Mouse (Mus musculus): ENCODE measurements around the gene Gstp3. TPM values are rescaled to one million over a fixed set of nuclear protein-coding genes. Genes with fewer than 3 reads are reported as not detected.

Gene Gstp3
- total and polyA plus RNA-seq, 2 experiments from 2014 or later: not detected

- H3K36me3 ChIP-seq (replicated peaks; ENCODE audit: control insufficient read depth, insufficient read depth, low read length): 0 out of 2 replicates have a peak, but pooled peaks cover 6% of the 10 kb centered on the region
- no peak overlapping the region for H3K4me2 ChIP-seq (ENCODE audit: low read depth, low read length)
- H3K27ac ChIP-seq (ENCODE audit: low read depth): no peak overlapping the region
- peaks cover 8% of the 10 kb centered on the region for H3K4me1 ChIP-seq (ENCODE audit: control insufficient read depth, insufficient read depth)
- DNase-seq (ENCODE audit: low spot score) (no peak), ATAC-seq (ENCODE audit: insufficient read depth, low read depth) (no peak)
- WGBS: 73% methylated on average over 12 of the region's 12 CpGs
- no peak overlapping the region for H3K4me3 ChIP-seq (ENCODE audit: low read depth, low read length)
- TF ChIP-seq CTCF (IDR thresholded peaks at IDR 0.05; ENCODE audit: low read depth) (no peak), EP300 (IDR thresholded peaks at IDR 0.05; ENCODE audit: low read depth) (no peak)
- H3K27me3 ChIP-seq (ENCODE audit: control insufficient read depth, insufficient read depth, low read length): no peaks in the 10 kb centered on the region
- H3K9ac ChIP-seq (replicated peaks; ENCODE audit: low read depth, low read length): no peak overlapping the region
- no peaks in the 10 kb centered on the region for H3K9me3 ChIP-seq (replicated peaks; ENCODE audit: control insufficient read depth, low read length)
These were observed 22.9 kb downstream of the Gstp3 start for GRCm38 (mm10) chr19:4036327-4037045.

DNA sequence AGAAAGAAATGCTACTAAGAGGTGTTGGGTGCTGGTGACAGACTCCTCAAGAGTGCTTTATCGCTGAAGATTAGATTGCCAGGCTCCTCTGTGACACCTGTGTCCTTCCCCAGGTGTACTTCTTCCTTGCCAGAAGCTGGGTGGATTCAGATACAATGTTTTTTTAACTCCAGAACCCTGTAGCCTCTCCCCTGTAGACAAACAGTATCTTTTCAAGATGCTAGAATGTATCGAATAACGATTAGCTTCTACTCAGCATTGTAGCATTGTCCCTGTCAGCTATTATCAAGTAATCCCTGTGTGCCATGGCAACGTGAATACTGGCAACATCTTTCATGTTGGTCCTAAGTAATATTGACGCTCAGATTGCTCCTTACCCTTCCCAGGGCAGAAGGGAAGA is 25.6 kb downstream of the Gstp3 start:
- Histone ChIP-seq H3K4me1 (ENCODE audit: control insufficient read depth, insufficient read depth) (peaks cover 8% of the 10 kb centered on the region), H3K9ac (replicated peaks; ENCODE audit: low read depth, low read length) (no peak overlapping the region), H3K27me3 (ENCODE audit: control insufficient read depth, insufficient read depth, low read length) (no peaks in the 10 kb centered on the region), H3K36me3 (replicated peaks; ENCODE audit: control insufficient read depth, insufficient read depth, low read length) (0 out of 2 replicates have a peak, but pooled peaks cover 6% of the 10 kb centered on the region), H3K4me3 (ENCODE audit: low read depth, low read length) (no peak overlapping the region), H3K4me2 (ENCODE audit: low read depth, low read length) (no peak overlapping the region), H3K27ac (ENCODE audit: low read depth) (no peak overlapping the region), H3K9me3 (replicated peaks; ENCODE audit: control insufficient read depth, low read length) (no peaks in the 10 kb centered on the region)
- DNase-seq (ENCODE audit: low spot score) (no peak), ATAC-seq (ENCODE audit: insufficient read depth, low read depth) (no peak)
- 64% methylated on average over 5 of the region's 5 CpGs for WGBS
- TF ChIP-seq CTCF (IDR thresholded peaks at IDR 0.05; ENCODE audit: low read depth) (no peak), EP300 (IDR thresholded peaks at IDR 0.05; ENCODE audit: low read depth) (no peak)

DNA sequence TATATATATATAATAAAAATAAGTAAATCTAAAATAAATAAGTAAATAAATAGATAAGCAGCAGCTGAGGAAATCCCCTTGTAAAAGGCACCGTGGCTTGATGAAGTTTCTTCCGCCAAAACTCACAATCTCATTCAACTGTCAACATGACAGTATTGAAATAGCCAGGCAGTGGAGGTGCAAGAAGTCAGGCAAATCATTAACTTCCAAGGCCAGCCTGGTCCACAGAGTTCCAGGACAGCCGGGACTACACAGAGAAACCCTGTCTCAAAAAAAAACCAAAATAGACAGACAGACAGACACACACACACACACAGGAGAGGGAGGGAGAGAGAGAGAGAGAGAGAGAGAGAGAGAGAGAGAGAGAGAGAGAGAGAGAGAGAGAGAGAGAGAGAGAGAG is 26.1 kb downstream of the Gstp3 start:
- WGBS: 65% methylated on average over 3 of the region's 3 CpGs
- Histone ChIP-seq H3K9me3 (replicated peaks; ENCODE audit: control insufficient read depth, low read length) (no peaks in the 10 kb centered on the region), H3K4me2 (ENCODE audit: low read depth, low read length) (no peak overlapping the region), H3K9ac (replicated peaks; ENCODE audit: low read depth, low read length) (no peak overlapping the region), H3K36me3 (replicated peaks; ENCODE audit: control insufficient read depth, insufficient read depth, low read length) (0 out of 2 replicates have a peak, but pooled peaks cover 6% of the 10 kb centered on the region), H3K4me3 (ENCODE audit: low read depth, low read length) (no peak overlapping the region), H3K27ac (ENCODE audit: low read depth) (no peak overlapping the region), H3K27me3 (ENCODE audit: control insufficient read depth, insufficient read depth, low read length) (no peaks in the 10 kb centered on the region), H3K4me1 (ENCODE audit: control insufficient read depth, insufficient read depth) (peaks cover 6% of the 10 kb centered on the region)
- ATAC-seq (ENCODE audit: insufficient read depth, low read depth): no peak
- no peak for DNase-seq (ENCODE audit: low spot score)
- no peak for TF ChIP-seq EP300 (IDR thresholded peaks at IDR 0.05; ENCODE audit: low read depth)
- no peak for TF ChIP-seq CTCF (IDR thresholded peaks at IDR 0.05; ENCODE audit: low read depth)

DNA sequence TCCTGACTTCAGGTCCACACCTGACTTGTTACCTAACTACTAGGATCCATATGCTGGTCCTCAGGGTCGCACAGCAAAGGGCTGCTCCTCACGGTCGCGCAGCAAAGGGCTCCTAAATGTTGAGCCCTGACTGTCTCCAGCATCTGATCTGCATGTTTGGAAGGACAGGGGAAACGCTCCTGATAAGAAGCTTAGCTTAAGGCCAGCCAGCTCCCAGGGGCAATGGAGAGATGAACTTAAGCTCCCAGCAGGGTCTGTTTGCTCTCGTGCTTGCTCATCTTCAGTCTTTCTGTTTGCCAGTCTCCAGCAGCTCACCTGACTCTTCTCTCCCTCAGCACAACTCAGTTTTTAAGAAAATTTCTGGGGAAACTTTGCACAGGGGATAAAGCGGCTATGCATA is 26.7 kb downstream of the Gstp3 start:
- H3K9ac ChIP-seq (replicated peaks; ENCODE audit: low read depth, low read length): no peak overlapping the region
- H3K4me3 ChIP-seq (ENCODE audit: low read depth, low read length): no peak overlapping the region
- H3K4me2 ChIP-seq (ENCODE audit: low read depth, low read length): no peak overlapping the region
- DNase-seq (ENCODE audit: low spot score): peak; percentile 3
- WGBS: 46% methylated on average over 7 of the region's 7 CpGs
- TF ChIP-seq EP300 (IDR thresholded peaks at IDR 0.05; ENCODE audit: low read depth) (no peak), CTCF (IDR thresholded peaks at IDR 0.05; ENCODE audit: low read depth) (no peak)
- no peaks in the 10 kb centered on the region for H3K27me3 ChIP-seq (ENCODE audit: control insufficient read depth, insufficient read depth, low read length)
- H3K4me1 ChIP-seq (ENCODE audit: control insufficient read depth, insufficient read depth): peaks cover 4% of the 10 kb centered on the region
- ATAC-seq (ENCODE audit: insufficient read depth, low read depth): no peak
- no peaks in the 10 kb centered on the region for H3K9me3 ChIP-seq (replicated peaks; ENCODE audit: control insufficient read depth, low read length)
- 0 out of 2 replicates have a peak, but pooled peaks cover 6% of the 10 kb centered on the region for H3K36me3 ChIP-seq (replicated peaks; ENCODE audit: control insufficient read depth, insufficient read depth, low read length)
- no peak overlapping the region for H3K27ac ChIP-seq (ENCODE audit: low read depth)

GRCm38 (mm10) chr19:4027576-4027975 is 31.8 kb downstream of the Gstp3 start:
- ATAC-seq (ENCODE audit: insufficient read depth, low read depth) (no peak), DNase-seq (ENCODE audit: low spot score) (no peak)
- Histone ChIP-seq H3K27me3 (ENCODE audit: control insufficient read depth, insufficient read depth, low read length) (no peaks in the 10 kb centered on the region), H3K9ac (replicated peaks; ENCODE audit: low read depth, low read length) (no peak overlapping the region), H3K4me1 (ENCODE audit: control insufficient read depth, insufficient read depth) (no peaks in the 10 kb centered on the region), H3K27ac (ENCODE audit: low read depth) (no peak overlapping the region), H3K4me3 (ENCODE audit: low read depth, low read length) (no peak overlapping the region), H3K4me2 (ENCODE audit: low read depth, low read length) (no peak overlapping the region), H3K36me3 (replicated peaks; ENCODE audit: control insufficient read depth, insufficient read depth, low read length) (no peaks in the 10 kb centered on the region), H3K9me3 (replicated peaks; ENCODE audit: control insufficient read depth, low read length) (no peaks in the 10 kb centered on the region)
- TF ChIP-seq EP300 (IDR thresholded peaks at IDR 0.05; ENCODE audit: low read depth) (no peak), CTCF (IDR thresholded peaks at IDR 0.05; ENCODE audit: low read depth) (no peak)

GRCm38 (mm10) chr19:4023185-4023584 is 36.2 kb downstream of the Gstp3 start:
- H3K27ac ChIP-seq (ENCODE audit: low read depth): no peak overlapping the region
- no peak for DNase-seq (ENCODE audit: low spot score)
- H3K36me3 ChIP-seq (replicated peaks; ENCODE audit: control insufficient read depth, insufficient read depth, low read length): no peaks in the 10 kb centered on the region
- no peaks in the 10 kb centered on the region for H3K27me3 ChIP-seq (ENCODE audit: control insufficient read depth, insufficient read depth, low read length)
- H3K4me3 ChIP-seq (ENCODE audit: low read depth, low read length): no peak overlapping the region
- TF ChIP-seq CTCF (IDR thresholded peaks at IDR 0.05; ENCODE audit: low read depth) (no peak), EP300 (IDR thresholded peaks at IDR 0.05; ENCODE audit: low read depth) (no peak)
- no peak overlapping the region for H3K4me2 ChIP-seq (ENCODE audit: low read depth, low read length)
- H3K9ac ChIP-seq (replicated peaks; ENCODE audit: low read depth, low read length): no peak overlapping the region
- 47% methylated on average over 7 of the region's 7 CpGs for WGBS
- no peak for ATAC-seq (ENCODE audit: insufficient read depth, low read depth)
- H3K9me3 ChIP-seq (replicated peaks; ENCODE audit: control insufficient read depth, low read length): no peaks in the 10 kb centered on the region
- H3K4me1 ChIP-seq (ENCODE audit: control insufficient read depth, insufficient read depth): no peaks in the 10 kb centered on the region
